Mouse (Mus musculus) midbrain, embryonic 10.5 days (tissue): ENCODE data around the gene Tep1. TPM values are rescaled to one million over a fixed set of nuclear protein-coding genes. Genes with fewer than 3 reads are reported as not detected.
"Not testable (repeated sequence)": the region's sequence is repeated elsewhere in the genome, so short reads cannot be mapped to it uniquely, and the experiment has no call there.

Source experiments
- DNase-seq: peaks from one replicate; pipeline ENCODE4 v3.0.0-alpha.2; 2017; ENCODE audit warnings: low spot score
- H3K27ac ChIP-seq: fragments of 300-500 bp; sonication (generic); replicated peaks from 2 replicates; pipeline ENCODE4 v1.5.1; 2016; ENCODE audit warnings: mild to moderate bottlenecking
- H3K27me3 ChIP-seq: fragments of 300-500 bp; sonication (generic); 2 replicates; pipeline ENCODE4 v1.6.1; 2016; ENCODE audit warnings: low read depth, mild to moderate bottlenecking; ENCODE audit not compliant: poor library complexity, severe bottlenecking
- H3K36me3 ChIP-seq: fragments of 300-500 bp; sonication (generic); 2 replicates; pipeline ENCODE4 v1.6.1; 2016; ENCODE audit warnings: mild to moderate bottlenecking, moderate library complexity
- H3K4me1 ChIP-seq: fragments of 300-500 bp; sonication (generic); 2 replicates; pipeline ENCODE4 v1.6.1; 2016
- H3K4me3 ChIP-seq: fragments of 300-500 bp; sonication (generic); 2 replicates; pipeline ENCODE4 v1.5.1; 2016; ENCODE audit warnings: mild to moderate bottlenecking, moderate library complexity
- H3K9me3 ChIP-seq: fragments of 300-500 bp; sonication (generic); replicated peaks from 2 replicates; pipeline ENCODE4 v1.6.1; 2016; ENCODE audit warnings: mild to moderate bottlenecking
- WGBS: fragments of 180-500 bp; shearing (Covaris S2); methylation state at CpG from one replicate; pipeline ENCODE4 v1.1.7; 2016; 5-methylcytosine and 5-hydroxymethylcytosine counted together
- polyA plus RNA-seq: library from polyadenylated mRNA; unstranded; fragments of >200 nt; fragmentation: Nextera tagmentation; extraction: Ambion mirVana; gene quantifications from 2 replicates; pipeline ENCODE4 v1.2.1, GENCODE M21; 2016

Gene Tep1
- polyA plus RNA-seq, 1 experiment from 2014 or later = 3.9 TPM

- Histone ChIP-seq H3K27me3 (no peaks in the 10 kb centered on the region), H3K27ac (no peak overlapping the region), H3K4me1 (no peaks in the 10 kb centered on the region), H3K4me3 (no peak overlapping the region), H3K36me3 (peaks cover 19% of the 10 kb centered on the region), H3K9me3 (peaks cover 4% of the 10 kb centered on the region; the same call in 1 of the 2 replicates)
- no peak for DNase-seq
- WGBS = 91% methylated on average over 10 of the region's 10 CpGs
Observed at GRCm38 (mm10) chr14:50862641-50863040, 7.7 kb downstream of the Tep1 start.

GRCm38 (mm10) chr14:50855788-50856187 lies 14.6 kb downstream of the Tep1 start:
- no peak overlapping the region for H3K4me3 ChIP-seq
- no peaks in the 10 kb centered on the region for H3K27me3 ChIP-seq
- DNase-seq = no peak
- WGBS = 90% methylated on average over 5 of the region's 5 CpGs
- peaks cover 4% of the 10 kb centered on the region; the same call in 1 of the 2 replicates for H3K9me3 ChIP-seq
- H3K27ac ChIP-seq = no peak overlapping the region
- peaks cover 20% of the 10 kb centered on the region for H3K36me3 ChIP-seq
- H3K4me1 ChIP-seq = no peaks in the 10 kb centered on the region

- H3K27me3 ChIP-seq = no peaks in the 10 kb centered on the region
- no peaks in the 10 kb centered on the region for H3K4me1 ChIP-seq
- H3K4me3 ChIP-seq = no peak overlapping the region
- peak; percentile 17 for DNase-seq
- H3K9me3 ChIP-seq = no peaks in the 10 kb centered on the region
- WGBS = 62% methylated on average over 6 of the region's 6 CpGs
- H3K36me3 ChIP-seq = no peaks in the 10 kb centered on the region
- no peak overlapping the region for H3K27ac ChIP-seq
Observed at GRCm38 (mm10) chr14:50837236-50837635, 33.1 kb downstream of the Tep1 start.

- WGBS = 67% methylated on average over 2 of the region's 2 CpGs
- H3K27ac ChIP-seq = no peak overlapping the region
- no peak overlapping the region for H3K4me3 ChIP-seq
- no peak for DNase-seq
- H3K4me1 ChIP-seq = no peaks in the 10 kb centered on the region
- no peaks in the 10 kb centered on the region for H3K9me3 ChIP-seq
- H3K36me3 ChIP-seq = no peaks in the 10 kb centered on the region
- H3K27me3 ChIP-seq = no peaks in the 10 kb centered on the region
Observed at GRCm38 (mm10) chr14:50834435-50834834, 35.9 kb downstream of the Tep1 start.

- no peaks in the 10 kb centered on the region for H3K36me3 ChIP-seq
- no peak overlapping the region for H3K4me3 ChIP-seq
- no peak overlapping the region for H3K27ac ChIP-seq
- H3K27me3 ChIP-seq = no peaks in the 10 kb centered on the region
- H3K9me3 ChIP-seq = no peaks in the 10 kb centered on the region
- DNase-seq = no peak
- 86% methylated on average over 10 of the region's 10 CpGs for WGBS
- H3K4me1 ChIP-seq = no peaks in the 10 kb centered on the region
Observed at GRCm38 (mm10) chr14:50833964-50834363, 36.4 kb downstream of the Tep1 start.

GRCm38 (mm10) chr14:50829878-50830277 lies 40.5 kb downstream of the Tep1 start:
- H3K9me3 ChIP-seq = no peaks in the 10 kb centered on the region
- no peak for DNase-seq
- no peak overlapping the region for H3K4me3 ChIP-seq
- H3K36me3 ChIP-seq = no peaks in the 10 kb centered on the region
- H3K27ac ChIP-seq = no peak overlapping the region
- 87% methylated on average over 3 of the region's 3 CpGs for WGBS
- H3K4me1 ChIP-seq = no peaks in the 10 kb centered on the region
- no peaks in the 10 kb centered on the region for H3K27me3 ChIP-seq

GRCm38 (mm10) chr14:50826579-50826978 lies 43.8 kb downstream of the Tep1 start:
- WGBS = 89% methylated on average over 4 of the region's 4 CpGs
- H3K4me3 ChIP-seq = no peak overlapping the region

GRCm38 (mm10) chr14:50824219-50824618 lies 46.1 kb downstream of the Tep1 start:
- DNase-seq = no peak

More at GRCm38 (mm10) chr14:50826579-50826978, 43.8 kb downstream of the Tep1 start:
- H3K27ac ChIP-seq = no peak overlapping the region
- H3K9me3 ChIP-seq = no peaks in the 10 kb centered on the region
- H3K36me3 ChIP-seq = peaks cover 31% of the 10 kb centered on the region
- no peaks in the 10 kb centered on the region for H3K27me3 ChIP-seq
- no peak for DNase-seq
- no peaks in the 10 kb centered on the region for H3K4me1 ChIP-seq

GRCm38 (mm10) chr14:50823240-50823639 lies 47.1 kb downstream of the Tep1 start:
- 85% methylated on average over 2 of the region's 2 CpGs for WGBS
- H3K36me3 ChIP-seq = peaks cover 64% of the 10 kb centered on the region

More at GRCm38 (mm10) chr14:50824219-50824618, 46.1 kb downstream of the Tep1 start:
- Histone ChIP-seq H3K4me1 (no peaks in the 10 kb centered on the region), H3K36me3 (peaks cover 54% of the 10 kb centered on the region), H3K9me3 (no peaks in the 10 kb centered on the region), H3K27me3 (no peaks in the 10 kb centered on the region), H3K27ac (no peak overlapping the region), H3K4me3 (no peak overlapping the region)
- WGBS = 93% methylated on average over 9 of the region's 9 CpGs

GRCm38 (mm10) chr14:50813060-50813459 lies 57.3 kb downstream of the Tep1 start:
- DNase-seq = no peak
- H3K36me3 ChIP-seq = peaks cover 79% of the 10 kb centered on the region

More at GRCm38 (mm10) chr14:50823240-50823639, 47.1 kb downstream of the Tep1 start:
- Histone ChIP-seq H3K4me1 (no peaks in the 10 kb centered on the region), H3K27ac (no peak overlapping the region), H3K4me3 (no peak overlapping the region), H3K27me3 (no peaks in the 10 kb centered on the region), H3K9me3 (no peaks in the 10 kb centered on the region)
- no peak for DNase-seq

GRCm38 (mm10) chr14:50807487-50808072 lies 62.8 kb downstream of the Tep1 start, which contains the start of the genes Ccnb1ip1 and Parp2:
TSS of gene Ccnb1ip1 (minus strand) at chr14:50807732.
TSS of gene Parp2 (plus strand) at chr14:50807841.
- H3K4me1 ChIP-seq = peaks cover 14% of the 10 kb centered on the region
- WGBS = under 1% methylated on average over 42 of the region's 42 CpGs
- DNase-seq = peak; percentile 95
- peak within 1 kb of the TSS; percentile 64 for H3K4me3 ChIP-seq
- no peaks in the 10 kb centered on the region for H3K9me3 ChIP-seq
- H3K36me3 ChIP-seq = peaks cover 28% of the 10 kb centered on the region
- H3K27me3 ChIP-seq = no peaks in the 10 kb centered on the region
- H3K27ac ChIP-seq = peak within 1 kb of the TSS; percentile 89

More at GRCm38 (mm10) chr14:50813060-50813459, 57.3 kb downstream of the Tep1 start:
- no peaks in the 10 kb centered on the region for H3K9me3 ChIP-seq
- H3K4me1 ChIP-seq = peaks cover 6% of the 10 kb centered on the region; the same call in 1 of the 2 replicates
- no peaks in the 10 kb centered on the region for H3K27me3 ChIP-seq
- no peak overlapping the region for H3K4me3 ChIP-seq
- no peak overlapping the region for H3K27ac ChIP-seq
- 82% methylated on average over 2 of the region's 2 CpGs for WGBS

- H3K9me3 ChIP-seq, DNase-seq, H3K27ac ChIP-seq, H3K27me3 ChIP-seq: not testable (repeated sequence)
- H3K36me3 ChIP-seq = peaks cover 17% of the 10 kb centered on the region
- peaks cover 14% of the 10 kb centered on the region for H3K4me1 ChIP-seq
- WGBS = 93% methylated on average over 5 of the region's 5 CpGs
- peak overlapping the region; percentile 64; the same call in 1 of the 2 replicates for H3K4me3 ChIP-seq
Observed at GRCm38 (mm10) chr14:50806469-50806868, 63.9 kb downstream of the Tep1 start.

GRCm38 (mm10) chr14:50804683-50805082 lies 65.7 kb downstream of the Tep1 start:
- 77% methylated on average over 13 of the region's 13 CpGs for WGBS
- H3K4me1 ChIP-seq = peaks cover 16% of the 10 kb centered on the region
- no peak overlapping the region for H3K27ac ChIP-seq
- no peaks in the 10 kb centered on the region for H3K36me3 ChIP-seq
- no peak overlapping the region for H3K4me3 ChIP-seq
- DNase-seq = no peak
- H3K9me3 ChIP-seq = no peaks in the 10 kb centered on the region
- no peaks in the 10 kb centered on the region for H3K27me3 ChIP-seq
